Mouse (Mus musculus): ENCODE measurements around the gene Olfr855.

Gene Olfr855

GRCm38 (mm10) chr9:19582317-19582716 is at the start of gene Olfr855:
Olfr855 (plus strand) TSS chr9:19582617.
- in situ Hi-C loops (cut with MboI, MseI) = no loop called here

- in situ Hi-C loops (cut with MboI, MseI) = no loop called here
These were observed 41.4 kb upstream of the Olfr855 start, which contains the start of gene Olfr853 for GRCm38 (mm10) chr9:19540976-19541375. Olfr853 (minus strand) TSS chr9:19541076.

GRCm38 (mm10) chr9:19567282-19567681 is 15.1 kb upstream of the Olfr855 start, which contains the start of gene Olfr854:
Olfr854 (minus strand) TSS chr9:19567382.
- in situ Hi-C loops (cut with MboI, MseI) = no loop called here

- in situ Hi-C loops (cut with MboI, MseI) = loop anchor here (10.0 kb wide), 1 partner anchor 1146 kb away; the partner anchor contains the start of genes Mbd3l1 and Zfp558
These were observed 38.9 kb downstream of the Olfr855 start for GRCm38 (mm10) chr9:19621297-19621696.

DNA sequence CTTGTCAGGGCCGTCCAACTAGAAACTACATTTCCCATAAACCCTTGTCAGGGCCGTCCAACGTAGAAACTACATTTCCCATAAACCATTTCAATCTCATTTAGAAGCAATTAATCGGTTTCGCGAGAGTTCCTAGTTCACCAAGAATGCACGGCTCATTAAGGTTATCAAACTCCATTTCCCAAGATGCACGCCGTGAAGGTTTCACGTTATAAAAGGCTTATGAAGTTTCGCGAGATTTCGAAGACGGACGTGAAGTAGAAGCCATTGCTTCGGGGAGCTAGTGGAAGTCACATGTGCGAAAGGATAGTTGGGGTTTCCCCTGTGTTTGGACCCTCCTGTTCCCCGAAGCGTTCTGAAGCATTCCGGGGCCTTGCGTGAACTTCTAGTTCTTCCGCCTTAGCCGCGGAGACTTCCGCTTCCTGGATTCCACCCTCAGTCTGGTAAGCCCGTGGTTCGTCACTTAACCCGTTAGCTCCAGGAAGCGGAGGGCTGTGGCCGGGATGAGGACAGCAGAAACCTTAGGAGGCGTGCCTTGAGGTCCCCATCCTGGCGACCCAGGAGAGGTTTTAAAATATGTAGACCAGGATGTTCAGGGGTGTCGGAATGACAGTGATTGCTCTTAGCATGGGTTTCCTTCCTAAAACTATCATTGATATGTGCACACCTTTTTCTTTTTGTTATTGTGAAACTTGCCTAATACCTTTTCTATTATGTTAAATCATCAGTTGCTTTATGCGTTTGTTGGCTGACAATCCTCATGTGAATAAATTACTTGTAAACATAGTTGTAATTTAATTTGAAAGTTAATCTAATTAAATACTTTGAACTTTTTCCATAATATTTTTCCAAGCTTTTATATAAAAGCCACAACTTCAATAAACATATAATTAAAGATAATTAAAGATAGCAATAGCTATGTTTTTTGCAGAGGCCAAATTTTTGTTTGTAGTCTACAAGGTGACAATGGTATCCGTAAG is 39.7 kb downstream of the Olfr855 start, which contains the start of gene Zfp317:
TSS of gene Zfp317 (plus strand) at position 260 of the 980 bp plus-strand sequence.
- in situ Hi-C loops (cut with MboI, MseI) = loop anchor here (10.0 kb wide), 1 partner anchor 1147 kb away; the partner anchor contains the start of genes Mbd3l1 and Zfp558

DNA sequence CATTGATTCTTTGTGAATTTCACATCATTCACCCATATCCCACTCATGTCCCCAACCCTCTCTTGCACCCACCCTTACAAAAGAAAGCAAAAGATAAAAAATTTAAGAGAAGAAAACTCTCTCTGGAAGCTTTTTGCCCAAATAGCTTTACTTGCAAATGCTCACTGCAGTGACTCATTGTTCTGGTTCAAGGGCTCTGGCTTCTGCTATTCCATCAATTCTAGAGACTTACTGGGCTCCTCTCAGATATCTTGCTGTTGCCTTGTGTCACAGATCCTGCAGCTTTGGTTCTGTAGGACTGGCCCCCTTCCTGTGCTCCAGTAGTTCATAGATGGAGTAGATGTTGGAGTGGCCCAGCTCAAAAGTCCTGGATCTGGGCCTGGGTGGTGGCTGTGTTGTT is 47.2 kb downstream of the Olfr855 start:
- in situ Hi-C loops (cut with MboI, MseI) = loop anchor here (10.0 kb wide), 1 partner anchor 1155 kb away; the partner anchor contains the start of genes Mbd3l1 and Zfp558

All from T-helper 1 cell (primary cell).